Mouse (Mus musculus) thymus, postnatal 4 days (tissue): ENCODE measurements around the gene Gnai1.
A peak's percentile ranks its signal among the peaks of the same experiment; 100 is the strongest.
"Not testable (repeated sequence)": the region's sequence is repeated elsewhere in the genome, so short reads cannot be mapped to it uniquely, and the experiment has no call there.

Experiments used
- DNase-seq: peaks from one replicate; pipeline ENCODE4 v3.0.0; 2021

The Gnai1 gene

DNA sequence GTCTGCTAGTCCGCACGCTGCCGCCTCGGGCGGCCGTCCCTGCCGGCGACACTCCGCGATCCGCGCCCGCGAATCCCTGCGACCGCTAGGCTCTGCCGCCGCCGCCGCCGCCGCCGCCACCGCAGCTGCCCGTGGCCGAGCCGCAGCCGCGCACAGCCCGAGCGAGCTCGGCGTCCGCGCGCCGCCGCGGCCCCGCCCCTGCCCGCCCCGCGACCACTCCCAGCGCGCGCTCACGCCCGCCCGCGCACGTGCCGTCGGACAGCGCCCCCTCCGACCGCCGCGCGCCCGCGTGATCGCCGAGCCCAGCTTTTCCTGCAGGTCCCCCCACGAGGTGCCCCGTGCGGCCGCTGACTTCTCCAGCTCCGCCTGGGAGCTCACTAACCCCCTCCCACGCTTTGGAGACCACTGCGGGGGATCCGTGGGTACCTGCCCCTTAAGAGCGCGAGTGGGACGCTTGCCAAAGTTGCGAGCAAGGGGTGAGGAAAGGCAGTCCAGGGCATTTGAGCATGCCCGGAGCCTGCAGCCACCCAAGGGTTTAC is at the start of gene Gnai1:
Gnai1 (minus strand) TSS at position 75 of the 539 bp plus-strand sequence.
- peak; percentile 49 for DNase-seq

GRCm38 (mm10) chr5:18367864-18368263 is 7.7 kb upstream of the Gnai1 start:
- no peak for DNase-seq

DNA sequence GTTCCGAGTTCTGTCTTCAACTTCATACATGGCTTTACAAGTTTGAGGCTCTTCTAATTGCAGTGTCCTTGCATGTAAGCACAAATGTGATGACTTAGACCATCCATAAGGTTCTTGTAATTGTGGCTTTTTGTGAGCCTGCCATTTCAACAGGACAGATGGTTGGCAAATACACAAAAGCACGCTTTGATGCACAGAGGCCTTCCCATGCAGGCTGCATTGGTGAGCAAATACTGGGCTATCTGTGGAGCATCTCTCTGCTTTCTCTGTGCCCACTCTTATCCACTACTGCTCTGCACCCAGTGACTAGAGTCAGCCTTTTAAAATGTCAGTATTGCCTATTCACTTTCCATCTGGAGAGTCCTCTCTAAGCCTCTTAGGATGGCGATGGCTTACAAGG is 5.3 kb upstream of the Gnai1 start:
- no peak for DNase-seq

GRCm38 (mm10) chr5:18360956-18361355 is 801 bp upstream of the Gnai1 start:
- DNase-seq: no peak

GRCm38 (mm10) chr5:18359376-18360280 is 527 bp downstream of the Gnai1 start:
- DNase-seq: peak; percentile 30

DNA sequence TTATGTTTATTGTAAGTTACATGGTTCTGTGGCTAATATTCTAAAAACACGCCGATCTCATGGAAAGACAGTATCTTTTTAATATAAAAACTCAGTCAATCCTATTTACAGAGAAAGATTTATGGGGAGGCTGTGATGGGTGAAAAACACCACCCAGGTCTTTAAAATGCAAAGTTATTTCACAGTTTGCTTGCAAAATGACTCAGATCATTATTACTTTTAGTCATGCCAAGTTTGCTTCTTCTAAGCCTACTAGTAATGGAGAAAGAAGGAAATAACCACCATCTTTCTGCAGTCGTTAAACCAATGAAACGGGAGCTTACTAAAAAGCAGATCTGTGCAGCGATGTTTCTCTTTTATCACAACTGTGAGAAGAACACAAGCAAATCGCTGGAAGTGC is 1.4 kb downstream of the Gnai1 start:
- DNase-seq: no peak

DNA sequence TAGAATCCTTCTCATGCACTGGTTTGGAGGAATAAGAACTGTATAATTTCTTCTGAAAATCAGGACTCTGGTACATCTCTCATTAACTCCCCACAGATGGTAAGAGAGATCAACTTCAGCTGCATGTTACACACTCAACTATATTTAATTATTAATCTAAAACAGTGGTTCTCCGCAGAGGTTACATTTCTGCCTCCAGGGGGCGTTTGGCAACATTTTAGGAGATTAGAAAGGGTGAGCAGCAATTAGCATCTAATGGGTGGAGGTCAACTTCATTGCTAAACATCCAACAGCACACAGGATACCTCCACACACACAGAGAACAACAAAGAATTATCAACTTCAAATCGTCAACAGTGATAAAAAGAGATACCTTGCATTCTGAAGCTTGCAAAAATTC is 2.0 kb downstream of the Gnai1 start:
- DNase-seq: peak; percentile 9

- no peak for DNase-seq
These were observed 12.9 kb downstream of the Gnai1 start for GRCm38 (mm10) chr5:18347297-18347696.

DNA sequence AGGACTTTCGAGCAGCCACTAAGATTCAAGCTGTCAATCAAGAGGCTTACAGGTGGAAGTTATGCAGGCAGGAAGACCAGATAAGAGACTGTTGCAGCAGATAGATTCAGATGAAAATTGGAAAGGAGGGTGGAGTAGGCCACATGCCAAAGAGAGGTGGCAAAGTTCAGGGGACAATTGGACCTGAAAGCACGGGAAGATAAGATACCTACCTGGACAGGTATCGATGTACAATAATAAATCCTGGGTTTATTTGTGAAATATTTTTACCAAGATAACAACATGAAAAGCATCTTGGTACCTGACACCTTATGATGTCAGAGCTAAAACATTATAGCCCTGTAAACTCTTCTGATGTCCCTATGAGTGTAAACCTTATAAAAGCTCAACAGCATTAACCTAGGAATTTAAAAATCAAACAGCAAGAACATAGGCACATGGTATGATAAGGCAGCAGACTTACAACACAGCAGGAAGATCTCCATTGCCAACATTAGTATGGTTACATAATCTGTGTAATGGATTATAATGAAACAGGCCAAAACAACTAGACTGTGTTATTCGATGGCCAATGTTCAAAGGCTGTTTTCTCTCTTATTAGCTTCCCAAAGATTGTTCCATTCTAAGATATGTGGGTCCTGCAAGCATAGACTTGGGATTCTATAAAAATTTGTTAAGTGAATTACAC is 16.6 kb downstream of the Gnai1 start:
- DNase-seq: no peak

DNA sequence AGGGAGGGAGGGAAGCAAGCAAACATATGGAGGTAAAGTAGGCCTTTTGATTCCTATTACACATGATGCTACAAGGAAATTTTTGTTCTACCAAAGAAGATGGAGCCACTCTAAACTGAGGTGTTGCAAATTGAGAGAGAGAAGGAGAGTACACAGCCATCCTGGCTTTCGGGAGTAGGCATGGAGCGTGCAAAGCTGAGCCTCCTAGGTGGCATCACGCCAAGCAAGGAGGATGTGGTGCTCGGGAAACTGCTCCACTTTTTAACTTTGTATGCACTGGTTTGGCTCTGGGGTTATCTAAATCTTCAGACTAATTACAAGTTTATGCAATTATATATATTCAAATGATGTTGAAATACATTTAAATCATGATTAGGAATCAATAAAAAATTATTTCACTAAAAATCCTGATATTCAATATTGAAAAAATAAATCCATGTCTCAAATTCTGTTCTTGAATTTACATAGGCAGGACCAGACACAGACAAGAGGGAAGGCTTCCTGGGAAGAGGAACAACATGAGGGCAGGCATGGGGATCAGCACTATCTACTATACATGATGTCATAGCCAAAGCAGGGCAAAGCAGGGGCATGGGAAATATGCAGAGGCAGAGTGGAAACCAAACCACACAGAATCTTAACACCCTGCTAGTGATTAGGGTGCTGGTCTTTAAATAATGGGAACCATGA is 17.2 kb downstream of the Gnai1 start:
- no peak for DNase-seq

DNA sequence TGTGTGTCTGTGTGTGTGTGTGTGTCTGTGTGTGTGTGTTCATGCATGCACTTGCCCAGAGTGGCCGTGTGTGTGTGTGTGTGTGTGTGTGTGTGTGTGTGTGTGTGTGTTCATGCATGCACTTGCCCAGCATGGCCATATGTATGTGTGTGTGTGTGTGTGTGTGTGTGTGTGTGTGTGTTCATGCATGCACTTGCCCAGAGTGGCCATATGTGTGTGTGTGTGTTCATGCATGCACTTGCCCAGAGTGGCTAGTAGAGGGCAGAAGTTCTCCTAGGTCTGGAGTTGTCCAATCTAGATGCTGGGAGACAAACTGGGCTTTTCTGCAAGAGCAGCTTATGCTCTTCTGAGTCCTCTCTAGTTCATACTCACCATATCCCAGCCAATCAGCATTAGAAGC is 18.3 kb downstream of the Gnai1 start:
- DNase-seq: not testable (repeated sequence)

GRCm38 (mm10) chr5:18332256-18332655 is 27.9 kb downstream of the Gnai1 start:
- DNase-seq: no peak

GRCm38 (mm10) chr5:18330726-18331125 is 29.4 kb downstream of the Gnai1 start:
- DNase-seq: no peak

DNA sequence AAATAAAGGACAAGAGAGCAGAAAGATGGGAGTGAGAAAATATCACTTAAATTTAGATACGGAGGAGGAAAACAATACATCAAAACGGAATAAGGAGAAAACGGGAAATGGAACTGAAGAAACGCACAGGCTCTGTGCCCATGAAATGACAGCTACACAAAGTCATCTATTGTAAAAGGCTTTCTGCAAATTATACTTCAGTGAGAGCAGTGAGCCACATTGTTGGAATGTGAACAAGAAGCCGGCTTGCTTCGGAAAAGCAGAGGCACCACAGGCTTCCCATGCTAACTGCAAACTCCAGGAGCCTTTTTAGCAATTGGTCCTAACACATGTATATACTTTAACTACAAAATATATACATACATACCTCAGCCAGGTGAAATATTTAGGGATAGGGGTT is 34.0 kb downstream of the Gnai1 start:
- no peak for DNase-seq

DNA sequence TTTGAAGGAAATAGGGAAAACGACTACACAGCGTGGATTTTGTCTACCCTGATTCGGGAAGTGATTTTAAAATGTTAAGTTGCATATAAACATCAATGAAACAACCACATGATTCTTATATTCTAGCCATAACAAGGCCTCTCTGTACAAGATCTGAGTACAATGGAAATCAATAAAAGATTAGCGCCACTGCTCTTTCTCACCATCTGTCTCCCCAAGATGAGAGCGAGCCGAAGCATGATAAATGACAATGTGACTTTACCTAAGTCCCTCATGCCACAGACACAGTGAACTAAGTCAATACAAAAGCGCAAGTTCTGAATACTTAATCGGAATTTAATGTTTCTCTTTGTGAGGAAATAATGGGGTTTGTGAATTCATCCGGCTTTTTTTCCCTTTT is 36.6 kb downstream of the Gnai1 start:
- DNase-seq: no peak

- no peak for DNase-seq
These were observed 38.5 kb downstream of the Gnai1 start for GRCm38 (mm10) chr5:18321661-18322060.

DNA sequence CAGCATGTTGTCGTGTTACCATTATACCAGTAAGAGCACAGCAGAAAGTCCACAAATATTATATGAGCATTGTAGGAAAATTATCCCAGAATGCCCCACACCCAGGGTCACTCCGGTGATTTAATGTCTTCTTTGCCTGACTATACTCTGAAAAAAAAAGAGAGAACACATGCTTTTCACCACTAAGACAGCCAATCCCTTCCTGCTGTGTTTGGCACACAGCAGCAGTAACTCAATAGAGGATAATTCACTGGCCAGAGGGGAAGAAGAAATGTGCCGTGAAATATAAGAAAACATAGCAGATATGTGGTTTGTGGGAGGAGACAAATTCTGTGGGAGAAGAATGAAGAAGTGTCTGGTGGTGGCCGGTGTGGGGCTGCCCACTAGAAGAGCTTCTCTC is 41.3 kb downstream of the Gnai1 start:
- DNase-seq: no peak

DNA sequence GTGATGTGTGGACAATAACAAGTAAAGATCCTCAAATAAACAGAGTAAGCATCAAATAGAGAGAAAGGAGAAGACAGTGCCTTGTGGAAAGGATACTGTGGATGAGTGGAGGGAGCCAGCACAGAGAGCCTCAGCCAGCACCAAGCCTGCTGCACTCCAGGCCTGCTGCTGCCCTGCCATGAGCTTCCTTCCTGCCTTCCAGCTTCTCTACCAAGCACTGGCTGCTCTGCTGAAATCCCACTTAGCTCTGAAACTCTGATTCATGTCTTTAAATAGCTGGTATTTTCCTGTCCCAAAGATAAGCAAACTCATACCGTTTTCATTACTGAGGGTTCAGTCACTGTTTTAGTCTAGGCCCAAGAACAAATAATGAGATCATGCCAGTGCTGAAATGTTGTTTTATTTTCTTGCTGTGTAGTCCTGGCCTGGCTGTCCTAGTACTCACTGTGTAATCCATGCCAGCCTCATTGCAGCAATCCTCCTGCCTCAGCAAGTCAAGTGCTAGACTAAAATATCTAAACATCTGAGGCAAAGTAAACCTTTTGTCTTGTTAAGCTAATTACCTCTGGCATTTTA is 52.8 kb downstream of the Gnai1 start:
- DNase-seq: no peak

DNA sequence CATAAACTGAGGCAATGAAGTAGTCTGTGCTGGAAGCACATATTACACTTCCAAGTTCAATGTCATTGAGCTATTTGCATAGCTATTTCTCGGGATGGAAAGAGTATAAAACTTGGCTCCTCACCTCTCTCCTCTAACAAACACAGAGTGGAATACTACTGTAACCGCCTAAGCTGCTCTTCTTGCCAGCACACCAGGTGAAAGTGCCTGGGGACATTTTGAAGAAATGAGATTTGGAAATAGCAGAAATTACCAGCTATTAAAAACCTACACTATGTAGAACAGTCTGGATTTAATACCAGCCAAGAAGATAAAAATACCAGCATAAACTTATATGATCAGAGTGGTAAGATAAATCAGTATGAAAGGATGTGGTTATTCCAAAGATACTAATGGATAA is 63.6 kb downstream of the Gnai1 start:
- DNase-seq: no peak

GRCm38 (mm10) chr5:18292744-18293143 is 67.4 kb downstream of the Gnai1 start:
- no peak for DNase-seq

DNA sequence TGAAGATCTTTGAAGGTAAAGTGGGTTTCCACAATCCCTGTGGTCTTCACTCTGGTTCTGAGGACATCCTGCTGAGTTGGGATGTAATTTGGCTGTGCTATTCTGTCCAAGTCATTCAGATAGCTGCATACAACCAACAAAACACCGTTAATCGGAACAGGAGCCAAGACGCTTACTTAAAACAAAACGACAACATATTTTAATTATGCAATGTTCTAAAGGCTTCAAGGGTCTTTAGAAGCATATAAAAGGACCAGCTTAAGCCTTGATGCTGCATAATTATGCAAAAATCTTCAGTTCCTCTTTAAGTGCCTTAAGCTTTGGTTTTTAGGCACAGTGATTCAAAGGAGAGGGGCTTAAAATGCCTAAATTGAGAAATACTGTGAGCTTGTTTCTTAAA is 70.6 kb downstream of the Gnai1 start:
- DNase-seq: no peak

GRCm38 (mm10) chr5:18288694-18289093 is 71.5 kb downstream of the Gnai1 start:
- DNase-seq: no peak

DNA sequence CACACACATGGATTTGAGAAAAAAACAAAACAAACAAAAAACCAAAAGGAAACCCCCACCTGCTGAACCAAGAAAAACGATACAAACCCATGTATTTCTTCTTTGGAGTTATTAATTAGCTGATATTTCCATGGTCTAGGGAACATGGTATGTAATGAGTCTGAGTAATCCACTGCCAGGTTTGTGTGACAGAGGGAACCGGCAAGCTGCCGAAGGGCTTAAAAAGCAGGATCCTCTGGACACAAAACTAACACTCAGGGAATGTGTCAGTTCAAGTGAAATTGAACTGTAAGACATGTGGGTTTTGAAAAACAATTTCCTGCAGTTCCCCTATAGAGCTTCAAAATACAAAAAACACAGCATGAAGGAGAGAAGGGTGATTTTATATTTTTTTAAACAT is 72.1 kb downstream of the Gnai1 start:
- DNase-seq: no peak
